Mouse (Mus musculus): ENCODE data around the gene Znrf1.
A peak's percentile ranks its signal among the peaks of the same experiment; 100 is the strongest.

The Znrf1 gene

DNA sequence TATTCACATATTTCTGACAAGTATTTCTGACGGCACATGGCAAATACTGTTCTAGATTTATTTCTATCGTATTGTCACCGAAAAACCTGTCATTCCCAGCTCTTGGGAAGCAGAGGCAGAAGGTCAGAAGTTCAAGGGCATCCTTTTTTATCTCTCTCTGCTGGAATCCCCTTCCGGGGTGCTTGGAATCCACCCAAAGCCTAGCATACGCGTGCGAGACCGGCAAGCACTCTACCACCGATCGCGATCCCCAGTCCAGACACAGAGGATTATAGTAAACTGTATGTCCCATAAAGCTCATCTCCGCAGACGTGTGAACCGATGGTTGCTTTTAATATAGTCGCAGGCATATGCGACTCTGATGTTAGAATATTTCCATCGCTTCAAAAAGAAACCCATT lies 4.3 kb upstream of the Znrf1 start:
- DNase-seq (ENCODE audit: inconsistent age in 2 of 2, low spot score in 1 of 2), result no peak

DNA sequence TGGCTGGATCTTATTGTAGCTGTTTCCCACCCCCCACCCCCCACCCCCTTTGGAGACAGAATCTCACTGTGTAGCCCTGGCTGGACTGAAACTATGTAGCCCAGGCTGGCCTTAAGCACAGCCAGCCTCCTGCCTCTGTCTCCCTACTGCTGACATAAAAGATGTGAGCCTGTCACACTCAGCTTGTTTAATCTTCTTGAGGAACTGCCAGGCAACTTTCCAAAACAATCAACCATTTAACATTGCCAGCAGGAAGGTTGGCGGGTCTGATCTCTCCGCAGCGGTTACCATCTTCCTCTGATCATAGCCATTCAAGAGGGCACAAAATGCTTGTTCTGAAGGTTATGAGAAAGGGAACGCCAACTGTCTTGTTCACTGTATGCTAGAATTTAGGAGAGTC lies 2.4 kb upstream of the Znrf1 start:
- no peak for DNase-seq (ENCODE audit: inconsistent age in 2 of 2, low spot score in 1 of 2)

- no peak for DNase-seq (ENCODE audit: inconsistent age in 2 of 2, low spot score in 1 of 2)
Observed at GRCm38 (mm10) chr8:111535491-111535890, 406 bp upstream of the Znrf1 start.

DNA sequence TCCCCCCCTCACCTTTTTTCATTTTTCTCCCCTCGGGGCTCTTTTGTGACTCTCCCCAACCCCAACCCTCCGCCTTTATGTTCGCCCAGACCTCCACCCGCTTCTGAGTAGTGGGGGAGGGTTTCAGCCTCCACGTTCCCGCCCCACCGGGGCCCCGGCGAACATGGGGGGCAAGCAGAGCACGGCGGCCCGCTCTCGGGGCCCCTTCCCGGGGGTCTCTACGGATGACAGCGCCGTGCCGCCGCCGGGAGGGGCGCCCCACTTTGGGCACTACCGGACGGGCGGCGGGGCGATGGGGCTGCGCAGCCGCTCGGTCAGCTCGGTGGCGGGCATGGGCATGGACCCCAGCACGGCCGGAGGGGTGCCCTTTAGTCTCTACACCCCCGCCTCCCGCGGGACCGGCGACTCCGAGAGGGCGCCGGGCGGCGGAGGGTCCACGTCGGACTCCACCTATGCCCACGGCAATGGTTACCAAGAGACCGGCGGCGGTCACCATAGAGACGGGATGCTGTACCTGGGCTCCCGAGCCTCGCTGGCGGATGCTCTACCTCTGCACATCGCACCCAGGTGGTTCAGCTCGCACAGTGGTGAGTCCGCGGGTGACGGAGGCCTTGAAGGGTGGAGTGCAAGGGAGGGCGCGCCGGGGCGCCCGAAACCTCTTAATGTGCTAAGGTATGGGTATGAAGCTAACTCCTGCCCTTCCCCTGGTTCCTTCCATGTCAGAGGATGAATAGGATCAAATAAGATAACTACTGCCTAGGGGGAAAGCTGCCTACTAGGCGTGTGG lies 1.3 kb downstream of the Znrf1 start:
- peak; percentile 54 to 80 for DNase-seq (ENCODE audit: inconsistent age in 2 of 2, low spot score in 1 of 2)

DNA sequence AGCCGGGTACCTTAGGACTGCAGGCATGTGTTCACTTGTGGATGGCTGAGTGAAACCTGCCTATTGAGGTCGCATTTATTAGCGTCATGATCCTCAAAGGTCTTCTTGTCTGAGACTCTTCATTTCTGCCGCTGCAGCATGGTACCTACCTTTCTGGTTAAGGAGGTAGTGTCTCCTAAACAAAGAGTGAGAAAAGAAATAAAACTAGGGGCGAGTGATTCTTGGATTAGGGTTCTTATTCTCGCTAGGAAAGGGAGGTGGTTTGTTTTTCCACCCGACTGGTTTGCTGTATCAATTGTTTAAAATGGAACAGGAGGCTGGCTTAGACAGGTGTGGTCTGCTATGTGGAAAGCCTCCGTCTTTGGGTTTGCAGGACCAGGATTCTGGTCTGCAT lies 1.9 kb downstream of the Znrf1 start:
- no peak for DNase-seq (ENCODE audit: inconsistent age in 2 of 2, low spot score in 1 of 2)

- DNase-seq (ENCODE audit: inconsistent age in 2 of 2, low spot score in 1 of 2), result peak; percentile 51 to 68
Observed at GRCm38 (mm10) chr8:111538194-111538593, 2.3 kb downstream of the Znrf1 start.

DNA sequence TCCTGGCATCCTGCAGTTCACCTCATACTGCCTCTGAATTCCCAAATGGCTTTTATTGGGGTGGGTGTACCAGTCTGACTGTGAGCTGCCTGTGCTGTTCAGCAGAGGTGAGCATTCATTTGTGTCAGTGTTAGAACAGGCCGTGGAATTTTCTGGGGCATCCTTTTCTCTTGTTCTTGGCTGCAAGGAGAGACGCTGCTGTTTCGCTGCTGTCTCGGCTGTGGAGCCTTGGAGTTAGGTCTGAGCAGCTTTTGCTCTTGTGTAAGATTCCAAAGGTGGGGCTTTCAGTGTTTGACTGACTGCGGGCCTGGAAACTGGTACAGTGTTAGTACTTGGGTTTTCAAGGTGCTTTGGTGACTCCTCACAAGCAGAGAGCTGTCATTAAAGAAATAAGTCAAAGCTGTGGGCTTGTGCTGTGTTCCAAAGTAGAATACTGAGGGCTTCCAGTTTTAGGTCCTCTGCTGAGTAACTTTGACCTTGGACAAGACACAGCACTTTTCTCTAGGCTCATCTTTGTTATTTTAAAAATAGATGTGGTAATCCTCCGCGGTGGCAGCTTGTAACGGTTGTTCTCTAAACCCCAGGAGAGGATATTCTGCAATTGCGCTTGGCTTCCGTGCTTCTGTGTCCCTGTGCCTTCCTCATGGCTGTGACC lies 3.7 kb downstream of the Znrf1 start:
- DNase-seq (ENCODE audit: inconsistent age in 2 of 2, low spot score in 1 of 2), result peak; percentile 51 to 87

- no peak for DNase-seq (ENCODE audit: inconsistent age in 2 of 2, low spot score in 1 of 2)
Observed at GRCm38 (mm10) chr8:111543712-111544380, 7.9 kb downstream of the Znrf1 start.

GRCm38 (mm10) chr8:111545406-111546156 lies 9.7 kb downstream of the Znrf1 start:
- no peak for DNase-seq (ENCODE audit: inconsistent age in 2 of 2, low spot score in 1 of 2)

DNA sequence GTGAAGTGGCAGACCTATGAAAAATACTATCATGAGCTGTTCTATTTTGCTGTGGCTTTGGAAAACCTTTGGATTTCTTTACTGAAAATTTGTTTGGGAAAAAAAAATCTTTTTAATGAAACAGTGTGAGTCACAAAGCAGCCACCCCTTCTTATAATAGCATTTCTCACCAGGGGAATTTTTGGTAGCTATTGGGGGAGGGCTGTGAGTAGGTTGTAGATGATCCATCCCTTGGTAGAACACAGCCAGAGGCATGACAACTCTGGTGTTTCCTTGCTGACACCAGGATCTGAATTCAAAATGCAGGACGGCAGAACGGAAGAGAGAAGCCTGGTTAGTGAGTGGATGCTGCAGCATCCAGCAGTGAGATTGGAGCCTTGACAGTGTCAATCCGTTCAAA lies 11.2 kb downstream of the Znrf1 start:
- DNase-seq (ENCODE audit: inconsistent age in 2 of 2, low spot score in 1 of 2), result no peak

GRCm38 (mm10) chr8:111548201-111548600 lies 12.3 kb downstream of the Znrf1 start:
- no peak for DNase-seq (ENCODE audit: inconsistent age in 2 of 2, low spot score in 1 of 2)

DNA sequence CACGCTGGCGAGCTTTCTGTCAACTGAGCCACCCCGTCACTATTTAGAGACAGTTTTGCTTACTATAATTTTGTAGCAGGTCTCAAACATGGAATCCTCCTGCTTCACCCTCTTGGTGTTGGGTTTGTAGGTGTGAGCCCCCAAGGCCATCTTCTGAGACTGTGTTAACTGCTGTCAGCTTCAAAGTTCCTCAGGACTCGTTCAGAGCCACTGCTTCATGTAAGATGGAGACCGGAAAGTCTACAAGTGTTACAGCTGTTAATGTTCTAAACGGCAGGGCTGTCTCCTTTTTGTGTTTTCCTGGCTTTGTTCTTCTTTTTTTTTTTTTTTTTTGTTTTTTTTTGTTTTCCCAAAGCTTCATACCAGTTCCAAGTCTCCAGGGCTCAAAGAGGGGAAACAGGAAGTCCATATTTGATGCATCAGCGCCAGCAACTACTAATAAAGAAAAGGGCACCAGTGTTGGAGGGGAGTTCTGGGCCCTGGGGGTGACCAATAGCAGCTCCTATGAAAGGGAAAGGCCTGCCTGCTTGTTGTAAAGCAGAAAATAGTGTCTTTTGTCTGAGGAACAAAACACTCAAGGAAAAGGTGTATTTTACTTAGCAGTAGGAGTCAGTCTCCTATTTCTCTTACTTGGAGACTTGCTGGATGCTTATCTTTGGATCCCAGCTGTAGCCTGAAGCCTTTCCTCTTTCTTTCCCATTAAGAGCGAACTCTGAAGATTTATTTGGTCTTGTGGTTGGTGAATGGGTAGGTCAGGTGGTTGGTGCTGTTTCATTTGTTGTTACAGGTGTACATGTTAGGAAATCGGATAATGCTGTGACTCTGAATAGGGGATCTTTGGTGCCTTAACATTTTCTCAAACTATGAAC lies 14.3 kb downstream of the Znrf1 start:
- no peak for DNase-seq (ENCODE audit: inconsistent age in 2 of 2, low spot score in 1 of 2)

DNA sequence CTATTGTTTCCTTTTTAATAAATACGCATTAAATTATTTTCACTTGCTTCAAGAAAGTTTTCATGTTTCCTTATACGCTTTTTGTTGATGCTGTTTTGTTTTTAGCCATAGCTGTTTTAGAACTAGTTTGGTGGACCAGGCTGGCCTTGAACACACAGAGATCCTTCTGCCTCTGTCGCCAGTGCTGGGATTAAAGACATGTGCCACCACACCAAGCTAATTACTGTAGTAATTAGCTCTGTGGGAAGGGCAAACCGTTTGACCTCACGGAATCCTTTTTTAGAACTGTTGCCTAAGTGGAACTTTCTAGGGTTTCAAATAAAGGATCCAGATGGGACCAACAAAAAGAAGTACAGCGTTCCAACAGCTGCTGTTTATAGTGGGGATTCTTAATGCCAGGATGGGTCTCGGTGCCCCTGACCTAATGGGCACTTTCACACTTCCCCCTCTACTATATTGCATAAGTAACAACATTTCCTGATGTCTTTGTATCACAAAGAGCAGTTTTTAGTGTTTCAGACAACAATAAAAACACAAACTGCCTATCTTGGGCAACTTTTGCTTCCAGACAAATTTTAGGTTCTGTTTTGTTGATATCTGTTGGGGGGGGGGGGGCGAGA lies 15.7 kb downstream of the Znrf1 start:
- DNase-seq (ENCODE audit: inconsistent age in 2 of 2, low spot score in 1 of 2), result no peak

DNA sequence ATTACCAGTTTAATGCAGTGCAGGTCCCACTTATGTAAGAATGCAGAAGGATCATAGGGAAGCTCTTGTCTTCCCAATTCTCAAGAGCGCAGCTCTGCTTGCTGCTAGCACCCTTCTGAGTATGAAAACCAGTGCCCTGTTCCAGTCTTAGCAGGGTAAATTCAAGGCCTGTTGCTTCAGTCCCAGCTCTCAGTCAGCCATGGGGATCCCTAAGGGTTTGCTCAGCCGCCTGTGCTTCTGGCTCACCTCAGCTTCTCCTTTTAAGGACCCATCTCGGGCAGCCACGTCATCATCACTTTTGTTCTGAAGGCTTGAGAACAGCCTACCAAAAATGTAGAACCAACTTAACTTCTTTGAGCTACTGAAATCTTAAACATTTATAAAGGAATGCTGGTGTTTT lies 25.9 kb downstream of the Znrf1 start:
- no peak for DNase-seq (ENCODE audit: inconsistent age in 2 of 2, low spot score in 1 of 2)

DNA sequence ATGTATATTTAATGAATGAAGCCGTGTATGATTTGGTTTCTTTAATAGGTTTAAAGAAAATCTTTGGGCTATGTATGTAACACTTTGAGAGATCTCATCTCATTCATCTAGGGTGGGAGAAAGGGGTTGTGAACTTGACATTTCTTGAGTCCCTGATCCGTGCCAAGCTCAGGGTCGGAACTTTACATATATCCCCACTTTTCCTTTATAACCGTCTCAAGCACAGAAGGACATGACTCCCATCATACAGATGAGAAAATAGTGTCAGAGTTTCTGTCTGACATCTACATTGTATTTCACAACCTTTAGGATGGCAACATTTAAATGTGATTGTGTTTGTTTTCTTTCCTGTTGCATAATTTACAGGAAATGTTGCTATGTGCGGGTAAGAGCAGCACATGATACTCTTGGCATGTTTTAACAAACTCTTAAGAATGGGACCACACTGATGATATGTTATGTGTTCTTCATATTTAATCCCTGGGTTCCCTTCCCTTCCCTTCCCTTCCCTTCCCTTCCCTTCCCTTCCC lies 26.4 kb downstream of the Znrf1 start:
- no peak for DNase-seq (ENCODE audit: inconsistent age in 2 of 2, low spot score in 1 of 2)

DNA sequence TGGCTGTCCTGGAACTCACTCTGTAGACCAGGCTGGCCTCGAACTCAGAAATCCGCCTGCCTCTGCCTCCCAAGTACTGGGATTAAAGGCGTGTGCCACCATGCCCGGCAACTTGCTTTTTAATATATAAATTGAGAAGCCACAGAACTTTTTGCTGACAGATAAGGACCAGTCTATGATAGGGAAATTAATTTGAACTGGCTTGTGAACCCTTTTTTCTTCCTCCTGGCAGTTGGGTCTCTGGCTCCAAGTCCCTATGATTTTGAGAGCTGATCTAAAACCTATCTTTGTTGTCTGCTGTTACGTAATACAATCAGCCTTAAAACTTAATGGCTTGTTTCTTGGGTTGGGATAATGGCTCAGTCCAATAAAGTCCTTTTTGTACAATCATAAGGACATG lies 27.2 kb downstream of the Znrf1 start:
- no peak for DNase-seq (ENCODE audit: inconsistent age in 2 of 2, low spot score in 1 of 2)

GRCm38 (mm10) chr8:111563687-111564086 lies 27.8 kb downstream of the Znrf1 start:
- DNase-seq (ENCODE audit: inconsistent age in 2 of 2, low spot score in 1 of 2), result no peak

DNA sequence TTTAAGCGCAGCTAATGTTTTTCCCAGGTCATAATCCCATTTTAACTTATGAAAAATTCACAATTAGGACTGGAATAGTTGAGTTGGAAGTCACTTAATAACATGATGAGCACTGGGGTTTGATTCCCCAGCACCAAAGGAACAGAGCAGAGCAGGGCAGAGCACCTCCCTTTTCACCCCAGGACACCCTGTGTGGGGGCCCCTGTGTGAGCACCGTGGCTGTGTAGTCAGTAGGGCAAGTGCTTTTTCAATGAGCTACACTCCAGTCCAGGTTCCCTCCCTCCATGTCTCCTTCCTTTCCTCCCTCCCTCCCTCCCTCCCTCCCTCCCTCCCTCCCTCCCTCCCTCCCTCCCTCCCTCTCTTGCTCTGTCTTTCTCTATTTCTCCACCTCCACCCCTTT lies 28.2 kb downstream of the Znrf1 start:
- no peak for DNase-seq (ENCODE audit: inconsistent age in 2 of 2, low spot score in 1 of 2)

DNA sequence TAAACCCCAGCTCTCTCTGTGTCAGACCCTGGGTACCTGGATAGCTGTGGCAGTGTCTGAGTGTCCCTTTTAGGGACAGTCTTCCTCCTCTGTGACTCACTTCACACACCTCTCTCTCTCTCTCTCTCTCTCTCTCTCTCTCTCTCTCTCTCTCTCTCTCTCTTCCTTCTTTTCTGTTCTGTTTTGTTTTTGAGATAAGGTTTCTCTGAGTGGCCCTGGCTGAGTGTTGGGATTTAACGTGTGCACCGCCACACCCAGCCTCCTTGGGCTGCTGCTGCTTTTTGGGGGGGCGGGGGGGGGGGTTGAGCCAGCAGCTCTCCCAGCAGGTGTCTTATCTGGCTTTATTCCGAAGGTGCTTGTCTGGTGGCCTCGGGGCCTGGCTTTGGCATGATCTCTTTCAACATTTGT lies 29.9 kb downstream of the Znrf1 start:
- DNase-seq (ENCODE audit: inconsistent age in 2 of 2, low spot score in 1 of 2), result no peak

DNA sequence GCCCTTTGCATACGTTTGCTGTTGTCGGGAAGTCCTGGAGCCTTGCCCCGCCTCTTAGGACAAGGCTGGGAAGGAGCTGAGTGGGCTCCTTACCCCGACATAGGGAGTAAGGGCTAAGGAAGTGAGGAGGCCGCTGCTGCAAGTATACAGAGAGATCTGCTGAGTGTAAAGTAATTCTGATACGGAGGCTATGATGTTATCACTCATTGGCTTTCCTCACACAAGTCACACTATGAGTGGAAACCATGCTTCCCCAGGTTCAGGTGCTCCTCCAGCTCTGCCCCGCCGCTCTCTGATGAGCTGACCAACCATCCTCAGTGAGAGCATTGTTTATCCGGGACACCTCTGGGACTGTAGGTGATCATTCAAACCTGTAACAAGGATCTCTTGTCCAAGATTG lies 30.4 kb downstream of the Znrf1 start:
- no peak for DNase-seq (ENCODE audit: inconsistent age in 2 of 2, low spot score in 1 of 2)

Measured in adrenal gland, adult (tissue).